Mouse (Mus musculus) adrenal gland, postnatal 4 days (tissue): ENCODE measurements around the gene Cdk2ap2. TPM values are rescaled to one million over a fixed set of nuclear protein-coding genes. Genes with fewer than 3 reads are reported as not detected.
"Not testable (repeated sequence)": the region's sequence is repeated elsewhere in the genome, so short reads cannot be mapped to it uniquely, and the experiment has no call there.

Source experiments
- DNase-seq, 2 experiments: peaks; one replicate each; pipeline ENCODE4 v3.0.0; 2021 to 2022; ENCODE audit warnings: low spot score in 2 of 2, mixed read lengths in 2 of 2
- total RNA-seq, 2 experiments: library from RNA; stranded (reverse); gene quantifications; 2 replicates each; pipeline ENCODE4 v1.2.3; 2021

Gene Cdk2ap2
- total RNA-seq, 2 experiments from 2014 or later, result 45.8 to 47.3 TPM

DNA sequence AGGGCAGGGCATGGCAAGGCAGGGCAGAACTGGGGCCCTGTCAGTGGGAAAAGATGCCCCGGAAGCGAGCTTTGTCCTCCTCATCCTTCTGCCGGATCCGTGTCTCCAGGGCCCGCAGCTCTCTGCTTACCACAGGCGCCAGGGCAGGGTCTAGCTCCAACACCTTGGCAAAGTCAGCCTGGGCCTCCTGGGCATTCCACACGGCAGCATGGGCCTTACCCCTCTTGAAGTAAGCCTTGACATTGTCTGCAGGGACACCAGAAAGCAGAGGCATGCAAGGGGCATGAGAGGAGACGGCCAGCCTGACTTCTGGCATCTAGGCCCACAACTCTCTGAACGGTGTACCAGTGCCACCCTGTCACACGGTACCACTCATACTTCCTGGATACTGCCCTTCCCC is 17.6 kb downstream of the Cdk2ap2 start:
- no peak for DNase-seq

DNA sequence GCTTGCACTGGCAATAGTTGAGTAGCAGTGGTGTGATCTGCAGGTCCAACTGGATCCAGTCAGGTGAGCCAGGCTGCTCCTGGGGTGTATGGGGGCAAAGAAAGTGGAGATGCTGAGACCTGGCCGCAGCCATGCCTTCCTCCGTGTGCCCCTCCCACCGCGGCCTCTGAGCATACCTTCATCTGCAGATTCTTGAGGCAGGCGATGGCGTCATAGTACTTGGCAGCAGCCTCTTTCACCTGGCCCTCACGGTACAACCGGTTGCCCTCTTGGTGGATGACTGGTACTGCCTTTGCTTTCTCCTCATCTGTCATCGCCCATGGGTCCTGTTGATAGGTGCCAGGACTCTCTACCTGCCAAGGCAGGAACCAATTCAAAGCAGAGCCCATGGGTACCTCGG is 18.2 kb downstream of the Cdk2ap2 start:
- no peak for DNase-seq

GRCm38 (mm10) chr19:4115816-4116215 is 18.8 kb downstream of the Cdk2ap2 start:
- DNase-seq, result no peak

GRCm38 (mm10) chr19:4117006-4117405 is 20.0 kb downstream of the Cdk2ap2 start:
- DNase-seq, result no peak

GRCm38 (mm10) chr19:4118350-4118749 is 21.4 kb downstream of the Cdk2ap2 start:
- no peak for DNase-seq

- DNase-seq, result no peak
Measured at GRCm38 (mm10) chr19:4119716-4120487, 22.9 kb downstream of the Cdk2ap2 start.

GRCm38 (mm10) chr19:4120496-4120895 is 23.5 kb downstream of the Cdk2ap2 start:
- no peak for DNase-seq

DNA sequence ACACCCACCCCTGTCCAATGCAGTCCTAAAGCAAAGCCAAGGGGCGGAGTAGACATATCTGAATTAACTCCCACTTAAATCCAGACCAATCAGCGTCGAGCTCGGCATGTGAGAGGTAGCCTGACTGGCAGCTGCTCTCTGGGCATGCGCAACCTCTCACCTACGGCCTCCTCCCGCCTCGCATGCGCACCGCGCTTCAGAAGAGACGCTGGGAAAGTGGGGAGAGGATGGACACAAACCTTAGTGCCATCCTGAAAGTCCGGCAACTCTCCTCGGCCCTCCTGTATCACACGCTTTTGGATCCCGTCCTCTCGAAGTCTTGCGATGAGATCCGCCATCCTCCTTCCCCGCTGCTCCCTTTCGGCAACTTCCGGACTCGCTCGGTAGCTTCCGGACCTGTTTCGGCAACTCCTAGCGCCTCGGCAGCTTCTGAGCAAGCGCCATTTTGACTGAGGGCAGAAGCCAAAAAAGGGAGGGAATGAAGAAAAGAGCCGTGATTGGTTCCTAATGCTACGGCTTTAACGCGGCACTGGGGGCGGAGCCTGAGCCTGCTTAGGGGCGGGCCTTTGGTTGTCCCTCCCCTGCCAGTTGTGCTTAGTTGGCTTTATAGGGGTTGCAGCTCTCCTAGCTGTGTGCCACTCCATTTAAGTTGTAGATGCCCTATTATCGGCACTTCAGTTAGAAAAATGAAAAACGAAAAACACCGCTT is 24.3 kb downstream of the Cdk2ap2 start:
- DNase-seq, result peak; percentile 90 to 93

DNA sequence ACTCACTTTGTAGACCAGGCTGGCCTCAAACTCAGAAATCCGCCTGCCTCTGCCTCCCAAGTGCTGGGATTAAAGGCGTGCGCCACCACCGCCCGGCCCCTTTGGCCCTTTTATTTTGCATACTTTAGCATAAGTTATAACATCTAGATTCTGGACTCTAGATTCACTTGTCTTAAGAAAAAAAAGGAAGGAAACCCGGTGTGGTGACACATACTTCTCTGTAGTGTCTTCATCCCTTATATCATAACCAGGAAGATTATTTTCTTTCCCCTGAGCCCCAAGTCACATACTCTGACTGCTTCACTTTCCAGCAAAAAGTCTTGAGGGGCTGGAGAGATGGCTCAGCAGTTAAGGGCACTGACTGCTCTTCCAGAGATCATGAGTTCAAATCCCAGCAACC is 24.9 kb downstream of the Cdk2ap2 start:
- DNase-seq, result not testable (repeated sequence)

DNA sequence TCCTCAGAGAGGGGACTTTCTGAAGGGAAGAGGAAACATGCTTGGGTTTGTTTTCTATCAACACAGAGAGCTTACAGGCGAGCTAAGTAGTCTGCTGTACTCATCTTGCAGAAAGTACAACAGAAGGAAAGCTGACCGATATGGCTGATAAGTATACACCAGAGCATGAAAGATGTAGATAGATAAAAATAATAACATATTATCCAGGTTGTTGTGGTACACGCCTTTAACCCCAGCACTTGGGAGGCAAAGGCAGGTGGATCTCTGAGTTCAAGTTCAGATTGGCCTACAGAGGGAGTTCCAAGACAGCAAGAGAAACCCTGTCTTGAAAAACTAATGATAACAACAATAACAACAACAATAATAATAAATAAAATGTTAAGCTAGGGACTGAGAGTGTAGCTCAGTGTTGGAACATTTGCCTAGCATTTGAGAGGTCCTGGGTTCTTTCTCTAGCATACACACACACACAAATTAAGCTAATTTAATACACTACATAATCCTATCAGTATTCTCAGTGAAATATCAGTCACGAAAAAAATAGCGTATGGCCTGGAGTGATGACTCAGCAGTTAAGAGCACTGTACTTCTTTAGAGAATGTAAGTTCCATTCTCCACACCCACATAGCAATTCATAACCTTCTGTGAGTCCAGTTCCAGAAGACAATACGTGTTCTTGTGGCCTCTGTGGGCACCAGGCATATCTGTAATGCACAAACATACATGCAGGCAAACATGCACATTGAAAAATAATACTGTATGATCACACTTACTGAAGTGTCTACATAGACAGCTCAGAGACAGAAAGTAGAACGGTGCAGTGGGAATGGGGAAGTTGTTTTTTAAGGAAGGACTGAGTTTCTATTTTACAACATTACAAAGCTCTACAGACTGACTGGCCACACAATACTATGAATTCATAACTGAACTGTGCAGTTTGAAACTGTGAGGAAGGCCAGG is 25.7 kb downstream of the Cdk2ap2 start:
- no peak for DNase-seq

GRCm38 (mm10) chr19:4124432-4124831 is 27.4 kb downstream of the Cdk2ap2 start:
- no peak for DNase-seq

- not testable (repeated sequence) for DNase-seq
Measured at GRCm38 (mm10) chr19:4125268-4125667, 28.3 kb downstream of the Cdk2ap2 start.

DNA sequence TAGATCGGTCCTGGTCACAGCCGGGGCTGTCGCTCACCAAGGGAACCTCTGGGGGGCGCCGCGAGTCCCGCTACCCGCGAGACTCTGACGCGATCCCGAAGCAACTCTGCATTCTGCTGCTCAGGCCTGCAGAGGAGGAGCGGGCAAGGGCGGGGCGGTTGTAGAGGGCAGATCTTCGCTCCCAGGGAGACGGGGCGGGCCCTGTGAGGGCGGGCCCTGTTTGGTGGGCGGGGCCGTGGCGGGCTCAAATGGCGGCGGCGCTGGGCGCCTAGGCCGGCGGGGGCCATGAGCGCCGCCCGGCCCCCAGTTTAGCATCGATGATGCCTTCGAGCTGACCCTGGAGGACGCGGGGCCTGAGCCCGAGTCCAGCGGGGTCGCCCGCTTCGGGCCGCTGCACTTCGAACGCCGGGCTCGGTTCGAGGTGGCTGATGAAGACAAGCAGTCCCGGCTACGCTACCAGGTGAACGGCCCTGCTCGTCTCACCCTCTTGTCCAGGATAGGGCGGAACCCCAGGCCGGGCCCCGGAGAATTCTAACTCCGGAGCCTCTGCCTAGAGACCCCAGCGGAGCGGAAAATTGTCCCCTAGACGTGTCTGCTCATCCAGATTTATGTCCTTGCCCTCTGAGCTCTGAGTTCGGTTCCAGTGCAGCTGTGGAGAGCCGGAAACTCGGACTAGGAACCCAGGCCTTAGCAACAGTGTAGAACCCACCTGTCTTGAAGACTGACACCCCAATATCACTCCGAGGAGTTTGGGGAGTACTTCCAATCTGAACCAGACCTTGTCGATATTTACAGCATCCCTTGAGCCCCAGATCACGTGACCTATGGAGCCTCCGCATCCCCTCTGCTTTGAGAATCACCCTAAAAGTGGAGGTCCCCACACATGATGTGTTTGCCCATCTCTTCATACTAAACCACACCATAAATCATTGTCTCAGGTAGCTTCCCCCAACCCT is 29.0 kb downstream of the Cdk2ap2 start, which contains the start of gene Aip:
Gene Aip (minus strand): TSS at position 118 of the 956 bp plus-strand sequence.
- DNase-seq, result peak; percentile 88 to 98

DNA sequence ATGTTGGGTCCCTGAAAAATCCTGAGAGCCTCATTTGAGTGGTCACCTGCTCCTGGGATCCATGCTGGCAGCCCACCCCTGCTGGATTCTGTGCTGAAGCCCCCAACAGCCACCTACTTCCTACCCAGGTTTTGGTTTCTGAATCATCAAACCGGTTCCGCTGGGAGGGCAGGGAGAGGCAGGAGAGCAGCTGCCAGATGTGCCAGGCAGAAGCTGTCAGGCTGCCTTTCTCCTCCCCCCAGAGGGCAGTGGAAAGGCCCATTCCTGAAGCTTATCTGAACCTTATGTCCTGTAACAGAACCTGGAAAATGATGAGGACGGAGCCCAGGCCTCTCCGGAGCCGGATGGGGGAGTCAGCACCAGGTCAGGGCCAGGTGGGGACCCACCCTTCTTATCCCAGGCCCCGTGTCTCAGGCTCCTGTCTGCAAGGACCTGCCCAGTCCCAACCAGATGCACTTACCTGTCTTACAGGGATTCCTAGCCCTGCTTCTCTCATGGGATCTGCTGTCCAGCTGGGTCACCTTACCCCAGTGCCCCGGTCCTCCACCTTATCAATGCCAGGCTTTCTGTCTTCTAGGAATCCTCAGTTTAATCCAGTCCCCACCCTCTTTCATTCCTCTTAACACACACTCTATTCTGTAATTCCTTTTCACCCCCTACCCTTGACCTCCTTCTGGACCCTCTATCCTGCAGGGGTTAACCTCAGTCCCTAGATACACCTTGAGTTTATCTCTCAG is 29.9 kb downstream of the Cdk2ap2 start:
- DNase-seq, result no peak

DNA sequence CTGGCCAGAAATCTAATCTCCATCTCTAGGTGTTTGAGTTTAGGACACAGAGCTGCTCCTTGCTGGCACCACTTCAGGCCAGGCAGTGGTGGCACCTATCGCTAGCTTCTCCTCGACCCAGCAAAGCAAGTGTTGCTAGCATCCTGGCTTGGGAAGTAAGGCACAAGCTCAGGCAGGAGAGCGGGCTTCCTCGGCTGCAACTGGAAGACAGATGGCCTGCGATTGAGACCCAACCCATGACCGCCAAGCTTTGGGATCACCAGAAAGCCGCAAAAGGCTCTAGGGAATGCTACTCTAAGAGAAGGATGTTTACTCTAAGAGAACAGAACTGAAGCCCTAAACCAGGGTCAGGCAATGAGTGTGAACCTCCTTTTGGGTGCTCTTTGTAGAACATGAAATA is 32.5 kb downstream of the Cdk2ap2 start:
- no peak for DNase-seq

DNA sequence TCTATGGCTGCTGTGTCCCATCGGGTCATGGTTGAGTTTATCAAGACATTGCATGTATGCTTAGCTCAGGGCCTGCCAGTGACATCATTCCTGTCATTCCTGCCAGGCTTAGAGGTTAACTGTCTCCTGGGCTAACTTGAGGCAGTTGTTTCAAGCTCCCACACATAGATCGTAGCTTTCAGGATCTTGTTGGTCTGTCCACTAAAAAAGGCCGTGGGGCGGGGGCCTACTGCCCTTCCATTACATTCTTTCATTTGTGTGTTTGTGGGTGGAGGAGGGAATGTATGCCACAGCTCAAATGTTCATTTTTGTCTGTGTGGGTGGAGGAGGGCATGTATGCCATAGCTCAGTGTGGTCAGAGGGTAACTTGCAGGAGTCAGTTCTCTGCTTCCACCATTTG is 33.1 kb downstream of the Cdk2ap2 start:
- no peak for DNase-seq

GRCm38 (mm10) chr19:4131075-4131474 is 34.1 kb downstream of the Cdk2ap2 start:
- DNase-seq, result no peak

DNA sequence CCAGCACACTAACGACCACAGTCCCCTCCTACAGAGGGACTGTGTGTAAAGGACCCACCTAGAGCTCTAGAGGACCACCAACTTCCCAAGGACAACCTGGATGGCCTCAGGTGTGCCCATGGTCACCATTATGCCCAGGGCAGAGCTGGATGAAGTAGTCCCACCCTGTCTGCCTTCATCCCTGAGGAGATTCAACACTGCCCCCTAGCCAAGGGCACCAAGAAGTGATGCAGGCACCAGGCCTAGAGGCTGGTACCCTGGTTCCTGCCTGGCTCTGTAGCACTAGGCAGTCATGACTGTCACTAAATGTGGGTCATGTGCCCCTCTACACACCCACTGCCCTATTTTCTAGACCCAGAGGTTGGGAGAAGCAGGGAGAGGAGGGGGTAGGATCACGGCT is 34.8 kb downstream of the Cdk2ap2 start:
- DNase-seq, result no peak

- no peak for DNase-seq
Measured at GRCm38 (mm10) chr19:4134354-4134753, 37.4 kb downstream of the Cdk2ap2 start.
